Mouse (Mus musculus): Measurements from ENCODE around the gene Gimap5.

DNA sequence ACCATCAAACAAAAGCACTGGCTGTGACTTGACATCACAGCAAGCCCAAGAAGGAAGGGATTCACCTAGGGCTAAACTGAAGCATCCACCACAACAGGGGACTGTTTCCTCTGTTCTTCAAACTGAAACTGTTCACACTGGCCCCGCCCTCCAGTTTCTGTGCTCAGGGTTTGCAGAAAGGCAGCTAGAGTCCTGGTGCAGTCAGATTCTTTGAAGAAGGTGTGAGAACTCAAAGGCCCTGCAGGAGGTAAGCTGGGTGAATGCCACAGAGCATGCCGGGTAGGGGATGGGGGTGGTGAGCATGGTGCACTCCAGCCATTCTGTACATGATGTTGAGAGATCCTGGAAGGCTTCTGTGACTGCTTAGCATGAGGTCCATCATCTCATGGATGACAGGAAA lies 27.5 kb upstream of the Gimap5 start, which contains the start of the genes Gm28053 and Gimap7:
- TF ChIP-seq CTCF (conservative IDR thresholded peaks at IDR 0.05; ENCODE audit: low read length) (no peak), POU5F1 (IDR thresholded peaks at IDR 0.05; ENCODE audit: borderline replicate concordance, low read length) (no peak), NANOG (IDR thresholded peaks at IDR 0.05; ENCODE audit: borderline replicate concordance, low read length) (no peak)

All from E14TG2a.4 (cell line).